Mouse (Mus musculus) CH12.LX (cell line): ENCODE measurements around the gene Elovl3. TPM values are rescaled to one million over a fixed set of nuclear protein-coding genes. Genes with fewer than 3 reads are reported as not detected.

Experiments used
- DNase-seq: peaks from one replicate; pipeline ENCODE4 v3.0.0-alpha.2; 2013; ENCODE audit errors: extremely low read depth
- H3K27ac ChIP-seq: 2 replicates; pipeline ENCODE4 v1.5.1; 2012; ENCODE audit warnings: low read depth, mild to moderate bottlenecking, control low read depth, moderate library complexity; ENCODE audit not compliant: insufficient read depth
- H3K27me3 ChIP-seq: replicated peaks from 2 replicates; pipeline ENCODE3; 2012; ENCODE audit warnings: inconsistent platforms
- H3K36me3 ChIP-seq, 2 experiments: replicated peaks in 1 of 2; 2 replicates each; pipeline versions ENCODE3 to v1.6.1; 2012; ENCODE audit warnings: inconsistent platforms in 1 of 2, low read length in 1 of 2, mild to moderate bottlenecking in 1 of 2, mixed read lengths in 1 of 2, moderate library complexity in 1 of 2; ENCODE audit not compliant: control insufficient read depth in 1 of 2, insufficient read depth in 1 of 2
- H3K4me1 ChIP-seq, 2 experiments: 2 replicates each; pipeline ENCODE4 v1.6.1; 2012; ENCODE audit warnings: inconsistent platforms in 1 of 2, moderate library complexity in 1 of 2; ENCODE audit not compliant: insufficient read depth in 2 of 2, control insufficient read depth in 1 of 2
- H3K4me2 ChIP-seq: 2 replicates; pipeline ENCODE4 v1.6.1; 2012; ENCODE audit warnings: low read depth, mild to moderate bottlenecking, control low read depth; ENCODE audit not compliant: poor library complexity, insufficient read depth, severe bottlenecking
- H3K4me3 ChIP-seq, 3 experiments: fragments of 150-350 bp in 1 of 3; sonication (generic) in 1 of 3; replicated peaks in 1 of 3; 2 replicates each; pipeline versions ENCODE3 to v1.5.1; 2011 to 2012; ENCODE audit warnings: low read depth in 2 of 3, low read length in 2 of 3, mild to moderate bottlenecking in 2 of 3, moderate library complexity in 2 of 3, control low read depth in 1 of 3, improper control_type of control experiment in 1 of 3, inconsistent platforms in 1 of 3, mixed read lengths in 1 of 3; ENCODE audit not compliant: poor library complexity in 1 of 3
- H3K79me2 ChIP-seq: replicated peaks from 2 replicates; pipeline ENCODE4 v1.6.1; 2012; ENCODE audit warnings: mild to moderate bottlenecking, moderate library complexity; ENCODE audit not compliant: control insufficient read depth, poor library complexity, insufficient read depth, severe bottlenecking; ENCODE audit errors: extremely low read depth
- H3K9ac ChIP-seq: 2 replicates; pipeline ENCODE4 v1.6.1; 2012; ENCODE audit warnings: low read depth, mild to moderate bottlenecking, control low read depth, moderate library complexity; ENCODE audit not compliant: insufficient read depth
- H3K9me3 ChIP-seq: replicated peaks from 2 replicates; pipeline ENCODE3; 2012; ENCODE audit warnings: low read length, inconsistent platforms, mixed read lengths
- BHLHE40 ChIP-seq: IDR thresholded peaks from 2 replicates; pipeline ENCODE4 v1.6.1; 2011; ENCODE audit warnings: mild to moderate bottlenecking, low read depth, low read length, improper control_type of control experiment
- CHD2 ChIP-seq: IDR thresholded peaks from 2 replicates; pipeline ENCODE4 v1.6.1; 2011; ENCODE audit warnings: low read length, improper control_type of control experiment
- CTCF ChIP-seq, 2 experiments: IDR thresholded peaks in 1 of 2; conservative IDR thresholded peaks in 1 of 2; 2 replicates each; pipeline ENCODE4 v1.5.1; 2011 to 2012; ENCODE audit warnings: low read depth in 2 of 2, low read length in 2 of 2, improper control_type of control experiment in 1 of 2, inconsistent platforms in 1 of 2, mild to moderate bottlenecking in 1 of 2, moderate library complexity in 1 of 2
- ELF1 ChIP-seq: IDR thresholded peaks from 2 replicates; pipeline ENCODE4 v1.6.1; 2014; ENCODE audit warnings: low read depth, mild to moderate bottlenecking, inconsistent platforms, low read length, improper control_type of control experiment
- EP300 ChIP-seq: IDR thresholded peaks from 2 replicates; pipeline ENCODE4 v1.6.1; 2011; ENCODE audit warnings: low read length, improper control_type of control experiment
- ETS1 ChIP-seq: conservative IDR thresholded peaks from 2 replicates; pipeline ENCODE4 v1.6.1; 2012; ENCODE audit warnings: low read depth, mild to moderate bottlenecking, inconsistent platforms, low read length, improper control_type of control experiment, moderate library complexity
- HCFC1 ChIP-seq: IDR thresholded peaks from 2 replicates; pipeline ENCODE4 v1.6.1; 2012; ENCODE audit warnings: low read depth, mild to moderate bottlenecking, inconsistent platforms, low read length, improper control_type of control experiment
- IRF4 ChIP-seq: IDR thresholded peaks from 2 replicates; pipeline ENCODE4 v1.6.1; 2014; ENCODE audit warnings: low read depth, mild to moderate bottlenecking, inconsistent platforms, low read length, improper control_type of control experiment
- JUN ChIP-seq: IDR thresholded peaks from 2 replicates; pipeline ENCODE4 v1.6.1; 2011; ENCODE audit warnings: low read depth, mild to moderate bottlenecking, low read length, improper control_type of control experiment, moderate library complexity; ENCODE audit not compliant: insufficient read depth
- JUND ChIP-seq: conservative IDR thresholded peaks from 2 replicates; pipeline ENCODE4 v1.6.1; 2011; ENCODE audit warnings: low read depth, low read length, improper control_type of control experiment
- MAX ChIP-seq: IDR thresholded peaks from 2 replicates; pipeline ENCODE4 v1.6.1; 2011; ENCODE audit warnings: low read length, improper control_type of control experiment
- MAZ ChIP-seq: IDR thresholded peaks from 2 replicates; pipeline ENCODE4 v1.6.1; 2012; ENCODE audit warnings: low read depth, mild to moderate bottlenecking, inconsistent platforms, low read length, improper control_type of control experiment, moderate library complexity
- MEF2A ChIP-seq: IDR thresholded peaks from 2 replicates; pipeline ENCODE4 v1.6.1; 2014; ENCODE audit warnings: low read depth, mild to moderate bottlenecking, inconsistent platforms, low read length, improper control_type of control experiment, borderline replicate concordance
- MXI1 ChIP-seq: IDR thresholded peaks from 2 replicates; pipeline ENCODE4 v1.6.1; 2011; ENCODE audit warnings: mild to moderate bottlenecking, low read depth, low read length, improper control_type of control experiment
- MYC ChIP-seq: IDR thresholded peaks from 2 replicates; pipeline ENCODE4 v1.6.1; 2011; ENCODE audit warnings: low read depth, mild to moderate bottlenecking, improper control_type of control experiment, low read length
- NELFE ChIP-seq: IDR thresholded peaks from 2 replicates; pipeline ENCODE4 v1.6.1; 2011; ENCODE audit warnings: low read depth, low read length, improper control_type of control experiment
- NRF1 ChIP-seq: IDR thresholded peaks from 2 replicates; pipeline ENCODE4 v1.6.1; 2014; ENCODE audit warnings: low read depth, mild to moderate bottlenecking, inconsistent platforms, low read length, improper control_type of control experiment, moderate library complexity
- PAX5 ChIP-seq: IDR thresholded peaks from 2 replicates; pipeline ENCODE4 v1.6.1; 2012; ENCODE audit warnings: low read length, inconsistent platforms, mixed read lengths
- POLR2AphosphoS2 ChIP-seq: IDR thresholded peaks from 2 replicates; pipeline ENCODE4 v1.6.1; 2011; ENCODE audit warnings: low read depth, low read length, improper control_type of control experiment
- RAD21 ChIP-seq: IDR thresholded peaks from 2 replicates; pipeline ENCODE4 v1.6.1; 2011; ENCODE audit warnings: low read depth, mild to moderate bottlenecking, low read length, improper control_type of control experiment, moderate library complexity
- RCOR1 ChIP-seq: conservative IDR thresholded peaks from 2 replicates; pipeline ENCODE4 v1.6.1; 2012; ENCODE audit warnings: low read depth, mild to moderate bottlenecking, inconsistent platforms, low read length, improper control_type of control experiment
- TBP ChIP-seq: conservative IDR thresholded peaks from 2 replicates; pipeline ENCODE4 v1.6.1; 2011; ENCODE audit warnings: low read depth, low read length, improper control_type of control experiment
- TCF12 ChIP-seq: IDR thresholded peaks from 2 replicates; pipeline ENCODE4 v1.6.1; 2014; ENCODE audit warnings: low read depth, mild to moderate bottlenecking, inconsistent platforms, low read length, improper control_type of control experiment
- UBTF ChIP-seq: IDR thresholded peaks from 2 replicates; pipeline ENCODE4 v1.6.1; 2012; ENCODE audit warnings: low read depth, mild to moderate bottlenecking, inconsistent platforms, low read length, improper control_type of control experiment, moderate library complexity
- USF1 ChIP-seq: IDR thresholded peaks from 2 replicates; pipeline ENCODE4 v1.6.1; 2014; ENCODE audit warnings: low read depth, mild to moderate bottlenecking, inconsistent platforms, low read length, improper control_type of control experiment
- ZC3H11A ChIP-seq: IDR thresholded peaks from 2 replicates; pipeline ENCODE4 v1.6.1; 2012; ENCODE audit warnings: low read depth, mild to moderate bottlenecking, inconsistent platforms, low read length, improper control_type of control experiment
- ZMIZ1 ChIP-seq: IDR thresholded peaks from 2 replicates; pipeline ENCODE4 v1.6.1; 2012; ENCODE audit warnings: low read depth, mild to moderate bottlenecking, inconsistent platforms, low read length, improper control_type of control experiment
- ZNF384 ChIP-seq: IDR thresholded peaks from 2 replicates; pipeline ENCODE4 v1.6.1; 2012; ENCODE audit warnings: low read depth, low read length, improper control_type of control experiment, inconsistent platforms
- dilution Hi-C: fragments of 300-500 bp; cut with MboI; formaldehyde crosslinking; loops from 2 replicates; pipeline ENCODE4 v1.14.3; 2020; ENCODE audit warnings: low sequenced_read_pairs; ENCODE audit not compliant: extremely low pct_unique_long_range_greater_than_20kb, extremely low pct_ligation_motif_present
- in situ Hi-C: fragments of 300-500 bp; cut with MboI; formaldehyde crosslinking; loops from 3 replicates; pipeline ENCODE4 v1.14.3; 2019; ENCODE audit warnings: low sequenced_read_pairs, low pct_ligation_motif_present, low pct_unique_long_range_greater_than_20kb, mixed read lengths
- polyA plus RNA-seq: library from polyadenylated mRNA; unstranded; fragments of >175 nt; gene quantifications from 2 replicates; pipeline ENCODE4 v1.2.1, GENCODE M21; 2012; ENCODE audit warnings: low read depth; ENCODE audit not compliant: insufficient read length
- total RNA-seq, 2 experiments: library from RNA; depleted of rRNA; stranded (reverse); fragments of 300-350 nt in 1 of 2; fragments of >200 nt in 1 of 2; gene quantifications; 2 replicates each; pipeline ENCODE4 v1.2.3; 2012 to 2014

The Elovl3 gene
- total and polyA plus RNA-seq, 3 experiments, result not detected

DNA sequence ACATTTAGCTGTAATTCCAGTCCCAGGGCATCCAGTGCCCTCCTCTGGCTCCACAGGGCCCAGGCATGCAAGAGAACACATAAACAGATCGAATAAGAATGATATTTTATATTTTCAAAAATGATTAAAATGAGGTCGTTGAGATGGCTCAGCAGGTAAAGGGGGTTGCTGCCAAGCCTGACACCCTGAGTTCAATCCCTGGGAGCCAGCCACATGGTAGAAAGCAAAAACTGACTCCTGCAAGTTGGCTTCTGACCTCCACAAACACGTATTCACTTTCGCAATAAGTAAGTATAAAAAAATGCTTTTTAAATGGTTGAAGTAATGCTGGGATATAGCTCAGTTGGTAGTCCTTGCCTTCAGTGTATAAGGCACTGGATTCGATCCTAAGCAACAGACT is 20.9 kb upstream of the Elovl3 start:
- Histone ChIP-seq H3K4me2 (no peak overlapping the region), H3K79me2 (no peaks in the 10 kb centered on the region), H3K27ac (no peak overlapping the region), H3K9ac (no peak overlapping the region), H3K36me3 (no peaks in the 10 kb centered on the region), H3K4me3 (no peak overlapping the region), H3K4me1 (no peaks in the 10 kb centered on the region), H3K9me3 (no peaks in the 10 kb centered on the region), H3K27me3 (peaks cover 15% of the 10 kb centered on the region)
- in situ Hi-C loops (no loop called here), dilution Hi-C loops (no loop called here)
- TF ChIP-seq ZC3H11A (no peak), ELF1 (no peak), JUND (no peak), POLR2AphosphoS2 (no peak), BHLHE40 (no peak), TCF12 (no peak), CTCF (conservative IDR thresholded peaks at IDR 0.05 in 1 of 2, IDR thresholded peaks at IDR 0.05 in 1 of 2; ENCODE audit: low read depth in 2 of 2, low read length in 2 of 2) (no peak), MAZ (no peak), HCFC1 (no peak), ZMIZ1 (no peak), IRF4 (no peak), NRF1 (no peak), TBP (no peak), JUN (no peak), MAX (no peak), PAX5 (no peak)
- DNase-seq, result no peak

DNA sequence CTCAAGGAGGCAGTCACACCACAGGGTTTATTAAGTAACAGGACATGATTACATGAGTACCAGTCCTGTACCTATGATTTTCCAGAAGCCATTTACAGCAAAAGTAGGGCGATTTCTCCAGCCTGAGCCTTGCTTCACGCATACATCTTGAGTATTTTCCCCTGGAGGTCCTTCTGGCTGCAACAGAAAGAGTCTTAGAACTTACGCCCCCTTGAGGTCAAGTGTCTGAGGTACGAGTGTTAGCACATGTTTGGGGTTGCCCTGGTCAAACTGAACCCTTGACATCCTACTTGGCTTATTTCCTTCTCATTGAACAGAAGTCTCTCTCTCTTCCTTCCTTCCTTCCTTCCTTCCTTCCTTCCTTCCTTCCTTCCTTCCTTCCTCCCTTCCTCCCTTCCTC is 17.1 kb upstream of the Elovl3 start:
- Histone ChIP-seq H3K4me1 (no peaks in the 10 kb centered on the region), H3K27me3 (peaks cover 41% of the 10 kb centered on the region), H3K4me2 (no peak overlapping the region), H3K27ac (no peak overlapping the region), H3K9ac (no peak overlapping the region), H3K4me3 (no peak overlapping the region), H3K79me2 (no peaks in the 10 kb centered on the region), H3K36me3 (no peaks in the 10 kb centered on the region), H3K9me3 (no peaks in the 10 kb centered on the region)
- in situ Hi-C loops (no loop called here), dilution Hi-C loops (no loop called here)
- DNase-seq, result no peak
- TF ChIP-seq POLR2AphosphoS2 (no peak), IRF4 (no peak), ZC3H11A (no peak), RCOR1 (no peak), BHLHE40 (no peak), UBTF (no peak), ZNF384 (no peak), USF1 (no peak), MEF2A (no peak), MYC (no peak), ETS1 (no peak), CHD2 (no peak), RAD21 (no peak), HCFC1 (no peak), NELFE (no peak), MAX (no peak), MAZ (no peak), EP300 (no peak), MXI1 (no peak)
